ENCODE assay signal across 29 mouse cellular contexts in the genomic region with DNA sequence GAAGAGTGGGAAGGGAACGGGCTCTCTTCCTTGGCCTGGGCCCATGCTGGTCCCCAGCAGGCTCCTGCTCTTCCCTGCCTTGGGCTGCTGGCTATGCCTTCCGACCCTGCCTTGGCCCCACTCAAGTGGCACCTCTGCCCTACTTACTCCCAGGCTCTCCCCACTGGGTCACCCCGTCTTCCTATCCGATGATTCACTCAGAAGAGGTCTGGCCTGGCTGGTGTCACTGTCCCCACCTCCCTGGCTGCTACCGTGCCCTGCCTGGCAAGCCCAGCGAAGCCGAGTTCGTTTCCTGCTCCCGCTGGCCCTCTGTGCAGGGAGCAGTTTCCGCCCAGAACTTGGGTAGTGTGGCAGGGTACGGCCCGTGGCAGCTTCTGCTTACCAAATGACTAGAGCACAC. TPM values are rescaled to one million over a fixed set of nuclear protein-coding genes. Genes with fewer than 3 reads are reported as not detected.
A peak's percentile ranks its signal among the peaks of the same experiment; 100 is the strongest.
DNase-seq lines count a peak whose midpoint lies in the region; ATAC-seq and TF ChIP-seq lines count a peak whose summit lies in the region.
"Had no signal": no experiment of that assay in that cellular context is flagged by ENCODE, and none has a peak within 500 bp of the region (broad histone marks: within the 10 kb centered on the region; RNA-seq: fewer than 3 reads in every experiment).

No protein-coding gene starts in this region.

- H3K9me3 ChIP-seq in hindbrain, embryonic 13.5 days: no peaks in the 10 kb centered on the region
- no peaks in the 10 kb centered on the region for H3K9me3 ChIP-seq in hindbrain, postnatal 0 days (ENCODE audit: low read length)
- H3K9me3 ChIP-seq in embryonic facial prominence, embryonic 10.5 days: no peaks in the 10 kb centered on the region
- H3K9me3 ChIP-seq: forebrain, embryonic 15.5 days; G1E; kidney, embryonic 15.5 days; midbrain, embryonic 15.5 days had no signal

- H3K4me1 ChIP-seq in hindbrain, embryonic 13.5 days (replicated peaks): peaks cover 11% of the 10 kb centered on the region
- H3K4me1 ChIP-seq in hindbrain, postnatal 0 days (ENCODE audit: insufficient read depth, low read length): peaks cover 5% of the 10 kb centered on the region
- peaks cover 15% of the 10 kb centered on the region for H3K4me1 ChIP-seq in embryonic facial prominence, embryonic 10.5 days

- peak; percentile 80 to 82 for DNase-seq in adrenal gland, adult (ENCODE audit: inconsistent age in 2 of 2, low spot score in 1 of 2)
- no peak for DNase-seq in adrenal gland, adult 8-10 months
- no peak for DNase-seq in hindbrain, postnatal 0 days (ENCODE audit: low spot score)
- DNase-seq in adrenal gland, adult 2 months: peak; percentile 80
- no peak for DNase-seq in embryonic facial prominence, embryonic 10.5 days (ENCODE audit: low spot score)
- no peak for DNase-seq in layer of hippocampus, postnatal 36 days
- no peak for DNase-seq in retina, postnatal 1 day
- DNase-seq: cerebellum, adult 2 months; cerebellum, postnatal 14 days; gastrocnemius, postnatal 14 days; heart, postnatal 14 days; lung, adult 2 months; lung, postnatal 10 days; right cerebral cortex, adult 18-20 months; spleen, adult 18-20 months; thymus, adult 18-20 months; thymus, postnatal 36 days had no signal

- no peak for TF ChIP-seq CTCF in hindbrain, postnatal 0 days (IDR thresholded peaks at IDR 0.05; ENCODE audit: low read depth)

- no peak overlapping the region for H3K27ac ChIP-seq in hindbrain, embryonic 13.5 days
- H3K27ac ChIP-seq in hindbrain, postnatal 0 days: no peak overlapping the region
- H3K27ac ChIP-seq in embryonic facial prominence, embryonic 10.5 days (replicated peaks): no peak overlapping the region
- H3K27ac ChIP-seq: forebrain, embryonic 15.5 days; layer of hippocampus, adult 2 months; liver, embryonic 14.5 days; midbrain, embryonic 15.5 days had no signal

- 97% methylated on average over 12 of the region's 12 CpGs for WGBS in hindbrain, embryonic 13.5 days
- WGBS in hindbrain, postnatal 0 days: 92% methylated on average over 12 of the region's 12 CpGs
- WGBS in embryonic facial prominence, embryonic 10.5 days: 92% methylated on average over 12 of the region's 12 CpGs

- no peak for ATAC-seq in hindbrain, embryonic 13.5 days (ENCODE audit: low FRiP score)
- no peak for ATAC-seq in hindbrain, postnatal 0 days
- ATAC-seq: forebrain, embryonic 15.5 days; intestine, postnatal 0 days; midbrain, embryonic 15.5 days had no signal

- H3K4me2 ChIP-seq in hindbrain, embryonic 13.5 days: no peak overlapping the region
- no peak overlapping the region for H3K4me2 ChIP-seq in hindbrain, postnatal 0 days (ENCODE audit: low read depth, low read length)
- H3K4me2 ChIP-seq: forebrain, embryonic 15.5 days; kidney, embryonic 15.5 days; midbrain, embryonic 15.5 days had no signal

- 0 out of 2 replicates have a peak overlapping the region, but pooled peaks have one; percentile 13 for H3K9ac ChIP-seq in hindbrain, embryonic 13.5 days
- no peak overlapping the region for H3K9ac ChIP-seq in hindbrain, postnatal 0 days (replicated peaks; ENCODE audit: low read length)
- H3K9ac ChIP-seq: forebrain, embryonic 15.5 days; kidney, embryonic 15.5 days; liver, embryonic 14.5 days; midbrain, embryonic 15.5 days had no signal

- H3K36me3 ChIP-seq in hindbrain, embryonic 13.5 days: peaks cover 56% of the 10 kb centered on the region
- H3K36me3 ChIP-seq in hindbrain, postnatal 0 days (ENCODE audit: insufficient read depth, low read length): peaks cover 38% of the 10 kb centered on the region
- peaks cover 63% of the 10 kb centered on the region for H3K36me3 ChIP-seq in embryonic facial prominence, embryonic 10.5 days (replicated peaks)

- no peak overlapping the region for H3K4me3 ChIP-seq in hindbrain, embryonic 13.5 days
- no peak overlapping the region for H3K4me3 ChIP-seq in hindbrain, postnatal 0 days (ENCODE audit: low read length)
- peak overlapping the region; percentile 13; the same call in 1 of the 2 replicates for H3K4me3 ChIP-seq in embryonic facial prominence, embryonic 10.5 days
- H3K4me3 ChIP-seq: forebrain, embryonic 15.5 days; kidney, embryonic 15.5 days; layer of hippocampus, adult 2 months; midbrain, embryonic 15.5 days had no signal

- no peaks in the 10 kb centered on the region for H3K27me3 ChIP-seq in hindbrain, embryonic 13.5 days
- H3K27me3 ChIP-seq in hindbrain, postnatal 0 days (ENCODE audit: insufficient read depth, low read length): no peaks in the 10 kb centered on the region
- no peaks in the 10 kb centered on the region for H3K27me3 ChIP-seq in embryonic facial prominence, embryonic 10.5 days (replicated peaks; ENCODE audit: low read depth, poor library complexity, severe bottlenecking)
- H3K27me3 ChIP-seq: CH12.LX; forebrain, embryonic 15.5 days; kidney, embryonic 15.5 days; midbrain, embryonic 15.5 days had no signal

RNA-seq across cellular contexts. Expression of gene Slc25a10, which starts 6.6 kb away (rescaled TPM):
- 100 to 1,000 TPM; 121 to 174 (median 163) TPM for total RNA-seq in adrenal gland, adult 8-10 months (2022)
- polyA plus RNA-seq in hindbrain, embryonic 13.5 days (2015; fragmentation: Nextera tagmentation; extraction: Ambion mirVana): 32.0 and 32.8 TPM in 2 replicates
- 41.3 and 52.5 TPM in 2 replicates for total RNA-seq in hindbrain, postnatal 0 days (2014; rRNA removed)
- 28.0 and 28.8 TPM in 2 replicates for polyA plus RNA-seq in hindbrain, postnatal 0 days (2015; fragmentation: Nextera tagmentation; extraction: Ambion mirVana)
- total RNA-seq in adrenal gland, adult 2 months (2021): 100 to 1,000 TPM; 103 to 116 TPM
- 400 and 531 TPM in 2 replicates for polyA plus RNA-seq in adrenal gland, adult 2 months (2012; rRNA removed)
- 68.6 and 69.4 TPM in 2 replicates for polyA plus RNA-seq in embryonic facial prominence, embryonic 10.5 days (2016; fragmentation: Nextera tagmentation; extraction: Ambion mirVana)
- total RNA-seq in layer of hippocampus, postnatal 36 days (2021): 10 to 100 TPM; 18.7 to 20.4 TPM

RNA-seq across cellular contexts. Expression of gene Mrpl12, which starts 13.8 kb away (rescaled TPM):
- total RNA-seq in adrenal gland, adult 8-10 months (2022): 10 to 100 TPM; 77.6 to 95.8 (median 90.1) TPM
- polyA plus RNA-seq in hindbrain, embryonic 13.5 days (2015; fragmentation: Nextera tagmentation; extraction: Ambion mirVana): 108 TPM in 2 replicates
- total RNA-seq in hindbrain, postnatal 0 days (2014; rRNA removed): 37.5 and 52.4 TPM in 2 replicates
- 147 and 155 TPM in 2 replicates for polyA plus RNA-seq in hindbrain, postnatal 0 days (2015; fragmentation: Nextera tagmentation; extraction: Ambion mirVana)
- total RNA-seq in adrenal gland, adult 2 months (2021): 100 to 1,000 TPM; 107 to 146 TPM
- polyA plus RNA-seq in adrenal gland, adult 2 months (2012; rRNA removed): 163 and 185 TPM in 2 replicates
- polyA plus RNA-seq in embryonic facial prominence, embryonic 10.5 days (2016; fragmentation: Nextera tagmentation; extraction: Ambion mirVana): 206 and 216 TPM in 2 replicates
- 10 to 100 TPM; 70.4 to 71.7 TPM for total RNA-seq in layer of hippocampus, postnatal 36 days (2021)

RNA-seq across cellular contexts. Expression of gene Arl16, which starts 30.8 kb away (rescaled TPM):
- 10 to 100 TPM; 22.8 to 38.7 (median 29.5) TPM for total RNA-seq in adrenal gland, adult 8-10 months (2022)
- polyA plus RNA-seq in hindbrain, embryonic 13.5 days (2015; fragmentation: Nextera tagmentation; extraction: Ambion mirVana): 58.9 and 63.2 TPM in 2 replicates
- 67.2 and 113 TPM in 2 replicates for total RNA-seq in hindbrain, postnatal 0 days (2014; rRNA removed)
- 71.2 and 73.0 TPM in 2 replicates for polyA plus RNA-seq in hindbrain, postnatal 0 days (2015; fragmentation: Nextera tagmentation; extraction: Ambion mirVana)
- total RNA-seq in adrenal gland, adult 2 months (2021): 10 to 100 TPM; 21.4 to 27.2 TPM
- polyA plus RNA-seq in adrenal gland, adult 2 months (2012; rRNA removed): 23.2 and 27.2 TPM in 2 replicates
- 55.9 and 66.9 TPM in 2 replicates for polyA plus RNA-seq in embryonic facial prominence, embryonic 10.5 days (2016; fragmentation: Nextera tagmentation; extraction: Ambion mirVana)
- total RNA-seq in layer of hippocampus, postnatal 36 days (2021): 10 to 100 TPM; 48.3 to 49.8 TPM

RNA-seq across cellular contexts. Expression of gene Gcgr, which starts 32.3 kb away (rescaled TPM):
- total RNA-seq in adrenal gland, adult 8-10 months (2022): 1 to 10 TPM in 3 of 4 experiments, under 1 TPM in 1; 0.87 to 4.0 (median 2.3) TPM
- polyA plus RNA-seq in hindbrain, embryonic 13.5 days (2015; fragmentation: Nextera tagmentation; extraction: Ambion mirVana): 0.19 and 0.30 TPM in 2 replicates
- 0.99 and 3.1 TPM in 2 replicates for total RNA-seq in hindbrain, postnatal 0 days (2014; rRNA removed)
- 1.0 TPM in 2 replicates for polyA plus RNA-seq in hindbrain, postnatal 0 days (2015; fragmentation: Nextera tagmentation; extraction: Ambion mirVana)
- 1 to 10 TPM; 1.5 to 1.7 TPM for total RNA-seq in adrenal gland, adult 2 months (2021)
- polyA plus RNA-seq in adrenal gland, adult 2 months (2012; rRNA removed): 2.1 and 2.5 TPM in 2 replicates
- polyA plus RNA-seq in embryonic facial prominence, embryonic 10.5 days (2016; fragmentation: Nextera tagmentation; extraction: Ambion mirVana): 0.33 and 0.62 TPM in 2 replicates
- under 1 TPM; 0.15 to 0.18 TPM for total RNA-seq in layer of hippocampus, postnatal 36 days (2021)
- total RNA-seq: G1E; granulocyte monocyte progenitor cell, adult 5-6 weeks; layer of hippocampus, adult 2 months; left cerebral cortex, postnatal 36 days had no signal
- polyA plus RNA-seq: C2C12, G1E had no signal

RNA-seq across cellular contexts. Expression of gene Ccdc137, which starts 40.3 kb away (rescaled TPM):
- 10 to 100 TPM; 24.2 to 33.4 (median 29.4) TPM for total RNA-seq in adrenal gland, adult 8-10 months (2022)
- polyA plus RNA-seq in hindbrain, embryonic 13.5 days (2015; fragmentation: Nextera tagmentation; extraction: Ambion mirVana): 26.3 and 27.3 TPM in 2 replicates
- total RNA-seq in hindbrain, postnatal 0 days (2014; rRNA removed): 10.4 and 15.4 TPM in 2 replicates
- 17.3 and 18.7 TPM in 2 replicates for polyA plus RNA-seq in hindbrain, postnatal 0 days (2015; fragmentation: Nextera tagmentation; extraction: Ambion mirVana)
- total RNA-seq in adrenal gland, adult 2 months (2021): 10 to 100 TPM; 24.6 to 33.0 TPM
- 8.3 and 12.0 TPM in 2 replicates for polyA plus RNA-seq in adrenal gland, adult 2 months (2012; rRNA removed)
- polyA plus RNA-seq in embryonic facial prominence, embryonic 10.5 days (2016; fragmentation: Nextera tagmentation; extraction: Ambion mirVana): 49.6 and 50.7 TPM in 2 replicates
- total RNA-seq in layer of hippocampus, postnatal 36 days (2021): 10 to 100 TPM; 25.3 to 31.8 TPM

Comparison
In these comparisons a context has a peak if more than half of its experiments do, and no peak if none do; other contexts are left out.
1. DNase-seq: peak in adrenal gland, adult (2 of 2) and adrenal gland, adult 2 months (single experiment); none in adrenal gland, adult 8-10 months (single experiment), hindbrain, postnatal 0 days (single experiment), embryonic facial prominence, embryonic 10.5 days (single experiment), layer of hippocampus, postnatal 36 days (0 of 2) and retina, postnatal 1 day (single experiment).